Mouse (Mus musculus) embryonic facial prominence, embryonic 10.5 days (tissue): ENCODE measurements around the gene Dus4l. TPM values are rescaled to one million over a fixed set of nuclear protein-coding genes. Genes with fewer than 3 reads are reported as not detected.
"Not testable (repeated sequence)": the region's sequence is repeated elsewhere in the genome, so short reads cannot be mapped to it uniquely, and the experiment has no call there.

Experiments
- DNase-seq: peaks from one replicate; pipeline ENCODE4 v3.0.0-alpha.2; 2017; ENCODE audit warnings: low spot score
- H3K27ac ChIP-seq: fragments of 300-500 bp; sonication (generic); replicated peaks from 2 replicates; pipeline ENCODE4 v1.5.1; 2016; ENCODE audit warnings: mild to moderate bottlenecking
- H3K27me3 ChIP-seq: fragments of 300-500 bp; sonication (generic); replicated peaks from 2 replicates; pipeline ENCODE4 v1.6.1; 2016; ENCODE audit warnings: low read depth, mild to moderate bottlenecking; ENCODE audit not compliant: poor library complexity, severe bottlenecking
- H3K36me3 ChIP-seq: fragments of 300-500 bp; sonication (generic); replicated peaks from 2 replicates; pipeline ENCODE4 v1.6.1; 2016; ENCODE audit warnings: mild to moderate bottlenecking, moderate library complexity
- H3K4me1 ChIP-seq: fragments of 300-500 bp; sonication (generic); 2 replicates; pipeline ENCODE4 v1.6.1; 2016
- H3K4me3 ChIP-seq: fragments of 300-500 bp; sonication (generic); 2 replicates; pipeline ENCODE4 v1.5.1; 2016; ENCODE audit warnings: mild to moderate bottlenecking, moderate library complexity
- H3K9me3 ChIP-seq: fragments of 300-500 bp; sonication (generic); 2 replicates; pipeline ENCODE4 v1.6.1; 2016; ENCODE audit warnings: mild to moderate bottlenecking
- WGBS: fragments of 180-500 bp; shearing (Covaris S2); methylation state at CpG from one replicate; pipeline ENCODE4 v1.1.7; 2016; 5-methylcytosine and 5-hydroxymethylcytosine counted together
- polyA plus RNA-seq: library from polyadenylated mRNA; unstranded; fragments of >200 nt; fragmentation: Nextera tagmentation; extraction: Ambion mirVana; gene quantifications from 2 replicates; pipeline ENCODE4 v1.2.1, GENCODE M21; 2016

Dus4l gene
- polyA plus RNA-seq, 1 experiment from 2014 or later, result 12.3 TPM

DNA sequence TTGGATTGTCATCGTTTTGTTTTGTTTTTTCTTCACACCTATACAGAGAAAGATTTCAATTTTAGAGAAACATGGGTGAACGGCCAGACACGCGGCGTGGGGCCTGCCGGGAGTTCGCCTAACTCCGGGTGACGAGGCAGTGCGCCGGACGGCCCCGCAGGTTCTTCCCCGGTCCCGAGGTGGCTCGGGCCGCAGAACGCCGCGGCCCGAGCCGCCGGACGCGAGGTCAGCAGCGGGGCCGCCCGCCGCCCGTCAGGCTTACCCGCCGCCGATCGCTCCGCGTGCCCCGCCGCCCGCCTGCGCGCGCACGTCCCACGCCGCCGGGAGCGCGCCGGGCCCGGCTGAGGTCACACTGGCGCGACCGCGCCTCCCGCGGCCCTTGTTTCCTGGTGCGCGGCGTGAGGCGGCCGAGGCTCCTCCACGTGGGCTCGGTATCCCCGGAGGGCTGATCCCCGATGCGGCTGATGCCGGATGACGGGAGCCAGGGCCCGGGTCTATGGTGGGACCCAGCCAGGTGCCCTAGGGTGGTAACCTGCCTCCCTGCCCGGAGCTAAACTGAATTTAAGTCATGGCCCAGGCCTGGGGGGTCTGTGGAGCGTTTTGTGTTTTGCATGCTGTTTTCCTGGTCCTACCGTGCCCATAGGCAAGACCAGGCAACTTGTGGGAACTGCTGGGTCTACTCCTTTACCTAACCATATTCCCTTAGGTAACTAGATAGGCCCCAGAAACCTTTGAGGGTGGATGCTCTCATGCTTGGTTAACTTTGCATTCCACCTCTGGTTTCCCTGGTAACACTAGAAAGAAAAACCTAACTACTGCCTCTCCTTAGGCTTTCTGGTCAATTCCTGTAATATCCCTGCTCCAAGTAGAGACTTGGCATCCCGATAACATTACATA, 20.0 kb downstream of the Dus4l start, which contains the start of gene Bcap29:
Gene Bcap29 (minus strand): TSS at position 316 of the 897 bp plus-strand sequence.
- peak within 1 kb of the TSS; percentile 68 for H3K4me3 ChIP-seq
- H3K9me3 ChIP-seq, result no peaks in the 10 kb centered on the region
- peak; percentile 84 for DNase-seq
- no peaks in the 10 kb centered on the region for H3K27me3 ChIP-seq
- no peaks in the 10 kb centered on the region for H3K36me3 ChIP-seq
- 2% methylated on average over 73 of the region's 73 CpGs for WGBS
- peak within 1 kb of the TSS; percentile 95 for H3K27ac ChIP-seq
- peaks cover 17% of the 10 kb centered on the region for H3K4me1 ChIP-seq

DNA sequence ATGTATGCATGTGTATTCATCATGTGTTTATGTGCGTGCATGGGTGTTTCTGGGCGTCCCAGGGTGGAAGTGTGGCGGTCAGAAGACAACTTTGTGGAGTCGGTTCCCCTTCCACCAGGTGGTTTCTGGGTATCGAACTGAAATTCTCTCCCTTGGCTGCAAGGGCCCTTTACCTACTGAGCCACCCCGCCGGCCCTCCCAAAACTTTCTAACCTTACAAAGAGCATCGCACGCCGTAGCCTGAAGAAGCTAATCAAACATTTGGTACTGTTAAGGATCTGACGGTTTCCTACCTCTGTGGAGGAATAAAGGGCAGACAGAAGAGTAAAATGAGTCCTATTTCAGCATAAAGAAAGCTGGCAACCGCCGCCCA, 20.7 kb downstream of the Dus4l start:
- Histone ChIP-seq H3K27ac (peak overlapping the region; percentile 95), H3K4me3 (peak overlapping the region; percentile 68), H3K36me3 (no peaks in the 10 kb centered on the region), H3K27me3 (no peaks in the 10 kb centered on the region), H3K4me1 (peaks cover 17% of the 10 kb centered on the region), H3K9me3 (no peaks in the 10 kb centered on the region)
- 10% methylated on average over 13 of the region's 13 CpGs for WGBS
- peak; percentile 59 for DNase-seq

DNA sequence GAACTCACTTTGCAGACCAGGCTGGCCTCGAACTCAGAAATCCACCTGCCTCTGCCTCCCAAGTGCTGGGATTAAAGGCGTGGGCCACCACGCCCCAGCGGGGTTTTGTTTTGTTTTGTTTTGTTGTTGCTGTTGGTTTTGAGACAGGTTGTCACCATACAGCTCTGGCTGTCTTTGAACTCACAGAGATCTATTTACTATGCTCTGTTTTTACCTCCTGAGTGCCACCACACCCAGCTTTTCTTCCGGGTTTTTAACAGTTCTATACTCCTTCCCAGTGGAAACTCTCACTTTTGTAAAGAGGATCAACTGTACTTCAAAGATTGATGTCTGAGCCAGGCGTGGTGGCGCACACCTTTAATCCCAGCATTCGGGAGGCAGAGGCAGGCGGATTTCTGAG, 26.2 kb downstream of the Dus4l start:
- 92% methylated on average over 9 of the region's 9 CpGs for WGBS

DNA sequence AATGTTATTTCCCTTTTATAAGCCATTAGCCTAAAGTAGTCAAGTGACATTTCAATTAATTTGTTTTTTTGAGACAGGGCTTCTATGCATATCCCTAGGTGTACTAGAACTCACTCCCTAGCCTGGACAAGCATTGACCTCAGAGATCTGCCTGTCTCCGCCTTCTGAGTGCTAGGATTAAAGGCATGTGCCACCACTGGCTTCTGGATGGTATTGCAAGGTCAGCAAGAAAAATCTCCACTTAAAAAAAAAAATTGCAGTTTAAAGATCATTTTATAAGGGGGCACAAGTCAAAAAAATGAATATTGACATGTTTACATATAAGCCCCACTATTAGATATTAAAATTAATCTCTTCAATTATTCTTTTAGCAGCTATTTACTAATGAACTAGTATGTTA, 29.6 kb downstream of the Dus4l start:
- no peaks in the 10 kb centered on the region for H3K27me3 ChIP-seq
- WGBS, result 90% methylated on average over 1 of the region's 1 CpGs
- H3K4me3 ChIP-seq, result no peak overlapping the region
- peaks cover 23% of the 10 kb centered on the region for H3K36me3 ChIP-seq
- H3K9me3 ChIP-seq, result no peaks in the 10 kb centered on the region
- H3K4me1 ChIP-seq, result no peaks in the 10 kb centered on the region
- no peak overlapping the region for H3K27ac ChIP-seq
- no peak for DNase-seq

More for the DNA sequence above, 26.2 kb downstream of the Dus4l start:
- H3K27ac ChIP-seq, H3K4me1 ChIP-seq, H3K9me3 ChIP-seq, H3K27me3 ChIP-seq, DNase-seq, H3K4me3 ChIP-seq: not testable (repeated sequence)
- peaks cover 23% of the 10 kb centered on the region for H3K36me3 ChIP-seq

DNA sequence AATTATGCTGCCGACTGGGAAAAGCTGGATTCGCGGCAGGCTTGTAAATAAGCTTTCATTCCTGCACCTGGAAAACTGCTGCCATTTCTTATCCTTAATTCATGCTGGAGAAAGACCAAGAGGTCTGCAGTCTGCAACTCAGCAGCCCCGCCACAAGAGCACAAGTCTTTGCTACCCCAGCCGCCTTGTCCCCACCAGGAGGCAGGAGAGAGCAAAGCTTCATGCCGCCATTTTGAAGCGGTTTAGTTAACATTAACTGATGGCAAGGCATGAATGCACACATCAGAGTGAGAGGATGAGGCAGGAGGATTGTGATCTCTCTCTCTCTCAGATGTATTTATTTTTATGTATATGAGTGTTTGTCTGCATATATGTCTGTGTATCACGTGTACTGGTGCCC, 34.5 kb downstream of the Dus4l start:
- 0 out of 2 replicates have a peak, but pooled peaks cover 3% of the 10 kb centered on the region for H3K9me3 ChIP-seq
- H3K4me3 ChIP-seq, result no peak overlapping the region
- H3K4me1 ChIP-seq, result no peaks in the 10 kb centered on the region
- H3K27ac ChIP-seq, result no peak overlapping the region
- DNase-seq, result no peak
- H3K27me3 ChIP-seq, result no peaks in the 10 kb centered on the region
- 84% methylated on average over 8 of the region's 8 CpGs for WGBS
- peaks cover 16% of the 10 kb centered on the region for H3K36me3 ChIP-seq

DNA sequence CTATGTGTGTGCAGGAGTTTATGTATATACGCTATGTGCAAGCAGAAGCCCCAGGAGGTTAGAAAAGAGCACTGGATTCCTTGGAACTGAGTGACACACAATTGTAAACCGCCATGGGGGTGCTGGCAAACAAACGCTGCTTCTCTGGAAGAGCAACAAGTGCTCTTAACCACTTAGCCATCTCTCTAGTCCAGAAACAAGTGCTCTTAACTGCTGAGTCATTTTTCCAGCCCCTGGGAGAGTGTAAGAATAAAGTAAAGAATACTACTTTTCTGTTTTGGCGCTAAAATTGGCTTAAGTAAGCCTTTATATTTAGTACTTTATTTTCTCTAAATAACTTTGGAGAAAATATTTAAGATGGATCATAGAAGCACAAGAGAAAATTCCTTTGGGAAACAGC, 41.3 kb downstream of the Dus4l start:
- WGBS, result 63% methylated on average over 4 of the region's 4 CpGs
- no peaks in the 10 kb centered on the region for H3K4me1 ChIP-seq
- H3K27me3 ChIP-seq, result no peaks in the 10 kb centered on the region

DNA sequence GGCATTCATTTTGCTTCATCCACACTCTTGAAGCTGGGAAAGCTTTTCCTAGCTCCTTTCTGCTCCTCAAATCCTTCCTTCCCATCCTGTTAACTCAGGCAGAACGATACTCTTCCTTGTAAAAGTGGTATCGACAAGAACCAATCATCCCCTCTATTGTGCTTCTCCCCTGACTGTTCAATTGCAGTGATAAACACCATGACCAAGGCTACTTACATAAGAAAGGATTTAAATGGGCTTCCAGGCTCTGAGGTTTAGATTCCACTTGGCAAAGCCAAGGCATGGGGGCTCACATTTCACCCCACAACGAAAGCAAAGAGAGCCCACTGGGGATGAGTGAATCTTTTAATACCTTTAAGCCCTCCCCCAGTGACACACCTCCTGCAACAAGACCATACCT, 46.5 kb downstream of the Dus4l start:
- Histone ChIP-seq H3K4me1 (0 out of 2 replicates have a peak, but pooled peaks cover 3% of the 10 kb centered on the region), H3K36me3 (no peaks in the 10 kb centered on the region), H3K9me3 (no peaks in the 10 kb centered on the region), H3K27ac (no peak overlapping the region), H3K4me3 (no peak overlapping the region), H3K27me3 (no peaks in the 10 kb centered on the region)
- WGBS, result 20% methylated on average over 3 of the region's 3 CpGs
- DNase-seq, result no peak

More for the DNA sequence above, 41.3 kb downstream of the Dus4l start:
- H3K36me3 ChIP-seq, result peaks cover 8% of the 10 kb centered on the region
- 0 out of 2 replicates have a peak, but pooled peaks cover 3% of the 10 kb centered on the region for H3K9me3 ChIP-seq
- no peak overlapping the region for H3K4me3 ChIP-seq
- H3K27ac ChIP-seq, result no peak overlapping the region
- DNase-seq, result no peak

DNA sequence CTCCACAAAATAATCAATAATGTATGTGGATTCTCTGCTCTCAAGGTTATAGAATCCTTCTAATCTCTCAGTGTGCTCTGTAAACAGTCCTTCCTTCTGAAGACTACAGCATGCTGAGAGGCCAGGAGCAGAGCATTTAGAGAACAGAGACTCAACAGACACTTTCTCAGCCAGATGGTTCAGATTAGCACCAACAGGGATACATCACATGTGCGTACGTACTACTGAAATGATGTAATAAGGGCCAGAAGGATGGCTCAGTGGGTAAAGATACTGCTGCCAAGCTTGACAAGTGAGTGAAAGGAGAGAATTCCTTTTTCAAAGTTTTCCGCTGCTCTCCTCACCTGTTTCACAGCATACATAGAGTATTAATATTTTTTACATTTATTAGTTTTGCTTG, 49.7 kb downstream of the Dus4l start:
- no peaks in the 10 kb centered on the region for H3K36me3 ChIP-seq
- 53% methylated on average over 3 of the region's 3 CpGs for WGBS
- no peak overlapping the region for H3K4me3 ChIP-seq
- H3K4me1 ChIP-seq, result 0 out of 2 replicates have a peak, but pooled peaks cover 3% of the 10 kb centered on the region
- no peaks in the 10 kb centered on the region for H3K27me3 ChIP-seq
- peak; percentile 16 for DNase-seq
- H3K27ac ChIP-seq, result no peak overlapping the region
- H3K9me3 ChIP-seq, result no peaks in the 10 kb centered on the region

DNA sequence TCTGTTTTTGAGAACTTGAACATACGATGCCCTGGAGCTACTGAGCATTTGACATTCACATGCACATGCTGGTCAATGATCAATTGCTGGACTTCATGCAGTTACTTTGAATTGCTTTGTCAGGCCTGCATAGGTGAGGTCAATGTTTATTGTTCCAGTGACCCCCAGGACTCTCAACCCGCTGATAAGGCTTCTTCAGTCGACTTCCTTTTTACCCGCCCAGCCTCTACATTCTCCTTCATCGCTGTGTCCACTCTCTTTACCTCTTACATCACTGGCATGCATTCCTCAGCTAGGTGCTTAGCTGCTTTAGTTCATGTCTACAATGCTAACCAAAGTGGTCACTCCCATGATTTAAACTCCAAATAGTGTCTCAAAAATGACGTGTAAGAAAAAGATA, 51.0 kb downstream of the Dus4l start:
- DNase-seq, result no peak
- H3K4me1 ChIP-seq, result 0 out of 2 replicates have a peak, but pooled peaks cover 3% of the 10 kb centered on the region
- H3K4me3 ChIP-seq, result no peak overlapping the region
- H3K27me3 ChIP-seq, result no peaks in the 10 kb centered on the region
- 73% methylated on average over 6 of the region's 6 CpGs for WGBS
- H3K36me3 ChIP-seq, result no peaks in the 10 kb centered on the region
- H3K27ac ChIP-seq, result no peak overlapping the region
- H3K9me3 ChIP-seq, result no peaks in the 10 kb centered on the region

DNA sequence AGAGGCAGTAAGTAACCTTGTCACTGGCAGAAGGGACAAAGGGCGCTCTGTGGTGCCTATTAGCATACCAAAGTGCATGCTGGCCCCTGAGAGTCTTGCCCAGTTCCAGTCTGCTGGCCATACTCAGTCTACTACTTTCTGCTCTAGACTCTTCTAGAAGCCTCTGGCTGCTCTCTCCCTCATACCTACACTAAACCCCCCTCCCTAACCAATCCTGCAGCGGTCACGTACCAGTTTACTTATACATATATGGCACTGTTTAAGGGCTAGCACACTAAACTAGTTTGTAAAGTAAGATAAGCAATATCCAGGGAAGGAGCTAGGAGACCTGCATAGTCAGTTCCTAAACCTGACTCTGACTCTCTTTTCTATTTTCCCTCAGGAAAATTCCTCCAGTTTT, 60.3 kb downstream of the Dus4l start:
- Histone ChIP-seq H3K9me3 (no peaks in the 10 kb centered on the region), H3K4me1 (no peaks in the 10 kb centered on the region), H3K27ac (no peak overlapping the region), H3K36me3 (peaks cover 7% of the 10 kb centered on the region; the same call in 1 of the 2 replicates), H3K4me3 (no peak overlapping the region), H3K27me3 (no peaks in the 10 kb centered on the region)
- no peak for DNase-seq
- WGBS, result 78% methylated on average over 3 of the region's 3 CpGs

DNA sequence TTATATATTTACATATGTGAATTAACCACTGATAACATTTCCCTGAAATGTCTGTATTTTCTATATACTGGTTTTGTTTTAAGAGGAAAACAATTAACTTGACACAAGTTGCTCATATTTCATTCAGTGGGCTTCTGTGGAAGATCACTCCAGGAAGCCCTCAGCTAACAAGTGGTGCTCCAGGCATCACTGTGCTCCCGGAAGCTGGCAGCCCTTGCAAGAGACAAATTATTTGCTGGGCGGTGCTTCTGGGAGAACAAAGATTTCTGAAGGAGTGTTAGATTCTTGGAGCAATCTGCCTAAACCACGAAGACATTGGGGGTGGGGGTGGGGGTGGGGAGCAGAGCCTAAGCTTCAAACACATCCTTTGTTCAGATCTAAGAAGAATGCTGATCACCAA, 62.6 kb downstream of the Dus4l start:
- WGBS, result 37% methylated on average over 3 of the region's 3 CpGs
- peaks cover 7% of the 10 kb centered on the region; the same call in 1 of the 2 replicates for H3K36me3 ChIP-seq
- no peak for DNase-seq

More for the DNA sequence above, 62.6 kb downstream of the Dus4l start:
- Histone ChIP-seq H3K9me3 (no peaks in the 10 kb centered on the region), H3K4me3 (no peak overlapping the region), H3K27me3 (no peaks in the 10 kb centered on the region), H3K4me1 (no peaks in the 10 kb centered on the region), H3K27ac (no peak overlapping the region)
